Mouse (Mus musculus): ENCODE measurements around the gene Rc3h2.

Rc3h2 gene

GRCm38 (mm10) chr2:37422306-37423304, at the start of gene Rc3h2:
Rc3h2 (minus strand) TSS chr2:37422903.
- DNase-seq = peak; percentile 90

- DNase-seq = no peak
These were observed 43.6 kb upstream of the Rc3h2 start for GRCm38 (mm10) chr2:37466266-37466665.

- DNase-seq = no peak
These were observed 38.0 kb upstream of the Rc3h2 start for GRCm38 (mm10) chr2:37460707-37461106.

GRCm38 (mm10) chr2:37452376-37452760, 29.7 kb upstream of the Rc3h2 start:
- no peak for DNase-seq

- peak; percentile 95 for DNase-seq
These were observed 29.1 kb upstream of the Rc3h2 start for GRCm38 (mm10) chr2:37451667-37452375.

GRCm38 (mm10) chr2:37442611-37443591, 20.2 kb upstream of the Rc3h2 start, which contains the start of the genes Zbtb26, Zbtb6 and Rabgap1:
Zbtb26 (minus strand) TSS chr2:37443135.
Zbtb6 (minus strand) TSS chr2:37443171.
Rabgap1 (plus strand) TSS chr2:37443279.
- peak; percentile 95 for DNase-seq

- no peak for DNase-seq
These were observed 8.9 kb upstream of the Rc3h2 start for GRCm38 (mm10) chr2:37431609-37432008.

GRCm38 (mm10) chr2:37430593-37431464, 8.1 kb upstream of the Rc3h2 start:
- peak; percentile 82 for DNase-seq

GRCm38 (mm10) chr2:37423671-37424070, 968 bp upstream of the Rc3h2 start:
- DNase-seq = no peak

- no peak for DNase-seq
These were observed 800 bp downstream of the Rc3h2 start for GRCm38 (mm10) chr2:37421903-37422302.

- DNase-seq = peak; percentile 9
These were observed 27.2 kb downstream of the Rc3h2 start for GRCm38 (mm10) chr2:37395539-37395938.

- no peak for DNase-seq
These were observed 39.8 kb downstream of the Rc3h2 start for GRCm38 (mm10) chr2:37382921-37383320.

- DNase-seq = peak; percentile 76
These were observed 42.5 kb downstream of the Rc3h2 start for GRCm38 (mm10) chr2:37380189-37380588.

GRCm38 (mm10) chr2:37376018-37376417, 46.7 kb downstream of the Rc3h2 start:
- no peak for DNase-seq

GRCm38 (mm10) chr2:37370651-37371050, 52.1 kb downstream of the Rc3h2 start:
- DNase-seq = no peak

- peak; percentile 18 for DNase-seq
These were observed 62.8 kb downstream of the Rc3h2 start for GRCm38 (mm10) chr2:37359908-37360307.

GRCm38 (mm10) chr2:37358633-37359540, 63.8 kb downstream of the Rc3h2 start, which contains the start of gene Pdcl:
Pdcl (minus strand) TSS chr2:37359332.
- DNase-seq = peak; percentile 97

GRCm38 (mm10) chr2:37355571-37355970, 67.1 kb downstream of the Rc3h2 start:
- DNase-seq = no peak

- DNase-seq = no peak
These were observed 71.0 kb downstream of the Rc3h2 start for GRCm38 (mm10) chr2:37351671-37352070.
